Mouse (Mus musculus): Measurements from ENCODE around the gene Dgkg. TPM values are rescaled to one million over a fixed set of nuclear protein-coding genes. Genes with fewer than 3 reads are reported as not detected.

Dgkg gene
- polyA plus RNA-seq, 1 experiment from 2014 or later: 1.2 TPM

- Histone ChIP-seq H3K27ac (ENCODE audit: low read length) (no peak overlapping the region), H3K4me1 (ENCODE audit: insufficient read depth, low read depth, low read length) (no peaks in the 10 kb centered on the region), H3K9me3 (ENCODE audit: low read length) (no peaks in the 10 kb centered on the region), H3K4me3 (ENCODE audit: low read depth, low read length) (no peak overlapping the region), H3K27me3 (replicated peaks; ENCODE audit: insufficient read depth, low read length) (no peaks in the 10 kb centered on the region), H3K36me3 (ENCODE audit: insufficient read depth, low read length) (no peaks in the 10 kb centered on the region), H3K9ac (replicated peaks; ENCODE audit: low read depth) (no peak overlapping the region), H3K4me2 (replicated peaks; ENCODE audit: low read depth, low read length) (no peak overlapping the region)
- 84% methylated on average over 10 of the region's 10 CpGs for WGBS
- ATAC-seq (no peak), DNase-seq (ENCODE audit: low spot score) (no peak)
- TF ChIP-seq EP300 (IDR thresholded peaks at IDR 0.05): no peak
- no peak for TF ChIP-seq CTCF (IDR thresholded peaks at IDR 0.05)
Measured at GRCm38 (mm10) chr16:22578883-22579282, 78.1 kb downstream of the Dgkg start.

- Histone ChIP-seq H3K36me3 (ENCODE audit: insufficient read depth, low read length) (no peaks in the 10 kb centered on the region), H3K4me2 (replicated peaks; ENCODE audit: low read depth, low read length) (no peak overlapping the region), H3K4me3 (ENCODE audit: low read depth, low read length) (no peak overlapping the region), H3K4me1 (ENCODE audit: insufficient read depth, low read depth, low read length) (no peaks in the 10 kb centered on the region), H3K27ac (ENCODE audit: low read length) (no peak overlapping the region), H3K9ac (replicated peaks; ENCODE audit: low read depth) (no peak overlapping the region), H3K9me3 (ENCODE audit: low read length) (no peaks in the 10 kb centered on the region), H3K27me3 (replicated peaks; ENCODE audit: insufficient read depth, low read length) (no peaks in the 10 kb centered on the region)
- TF ChIP-seq EP300 (IDR thresholded peaks at IDR 0.05) (no peak), CTCF (IDR thresholded peaks at IDR 0.05) (peak; percentile 67)
- no peak for ATAC-seq
- DNase-seq (ENCODE audit: low spot score): peak; percentile 34
- WGBS: 41% methylated on average over 8 of the region's 8 CpGs
Measured at GRCm38 (mm10) chr16:22577656-22578055, 79.4 kb downstream of the Dgkg start.

DNA sequence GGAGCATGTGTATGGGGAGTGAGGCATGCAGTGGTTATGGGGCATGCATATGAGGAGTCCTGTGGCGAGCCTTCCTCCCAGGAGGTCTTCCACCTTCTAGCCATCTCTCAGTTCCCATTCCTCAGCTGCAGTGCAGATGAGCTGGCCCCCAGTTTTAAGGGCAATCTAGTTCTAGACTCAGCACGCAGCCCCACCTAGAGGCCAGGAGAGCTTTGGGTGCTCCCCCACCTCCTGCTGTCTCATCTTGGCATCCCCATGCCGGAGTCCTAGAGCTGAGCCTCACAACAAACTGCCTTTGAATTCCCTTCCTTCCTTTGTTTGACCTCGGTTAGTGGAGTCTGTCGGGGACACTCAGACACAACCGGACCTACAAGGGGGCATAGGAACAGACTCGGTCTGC is 82.9 kb downstream of the Dgkg start:
- no peaks in the 10 kb centered on the region for H3K36me3 ChIP-seq (ENCODE audit: insufficient read depth, low read length)
- no peak overlapping the region for H3K9ac ChIP-seq (replicated peaks; ENCODE audit: low read depth)
- H3K27me3 ChIP-seq (replicated peaks; ENCODE audit: insufficient read depth, low read length): no peaks in the 10 kb centered on the region
- no peak for TF ChIP-seq EP300 (IDR thresholded peaks at IDR 0.05)
- peak; percentile 29 for TF ChIP-seq CTCF (IDR thresholded peaks at IDR 0.05)
- no peak for ATAC-seq
- H3K4me3 ChIP-seq (ENCODE audit: low read depth, low read length): no peak overlapping the region
- H3K4me2 ChIP-seq (replicated peaks; ENCODE audit: low read depth, low read length): no peak overlapping the region
- WGBS: 46% methylated on average over 7 of the region's 7 CpGs
- DNase-seq (ENCODE audit: low spot score): no peak
- H3K4me1 ChIP-seq (ENCODE audit: insufficient read depth, low read depth, low read length): no peaks in the 10 kb centered on the region
- H3K9me3 ChIP-seq (ENCODE audit: low read length): no peaks in the 10 kb centered on the region
- no peak overlapping the region for H3K27ac ChIP-seq (ENCODE audit: low read length)

GRCm38 (mm10) chr16:22572641-22573341 is 84.2 kb downstream of the Dgkg start:
- Histone ChIP-seq H3K9ac (replicated peaks; ENCODE audit: low read depth) (no peak overlapping the region), H3K9me3 (ENCODE audit: low read length) (no peaks in the 10 kb centered on the region), H3K4me3 (ENCODE audit: low read depth, low read length) (no peak overlapping the region), H3K27me3 (replicated peaks; ENCODE audit: insufficient read depth, low read length) (no peaks in the 10 kb centered on the region), H3K4me2 (replicated peaks; ENCODE audit: low read depth, low read length) (peak overlapping the region; percentile 11), H3K36me3 (ENCODE audit: insufficient read depth, low read length) (no peaks in the 10 kb centered on the region), H3K4me1 (ENCODE audit: insufficient read depth, low read depth, low read length) (no peaks in the 10 kb centered on the region), H3K27ac (ENCODE audit: low read length) (no peak overlapping the region)
- 36% methylated on average over 21 of the region's 21 CpGs for WGBS
- DNase-seq (ENCODE audit: low spot score) (peak; percentile 81), ATAC-seq (peak; percentile 94)
- TF ChIP-seq EP300 (IDR thresholded peaks at IDR 0.05): no peak
- TF ChIP-seq CTCF (IDR thresholded peaks at IDR 0.05): no peak

GRCm38 (mm10) chr16:22564907-22565272 is 92.1 kb downstream of the Dgkg start:
- H3K4me1 ChIP-seq (ENCODE audit: insufficient read depth, low read depth, low read length): no peaks in the 10 kb centered on the region
- no peak overlapping the region for H3K4me2 ChIP-seq (replicated peaks; ENCODE audit: low read depth, low read length)
- TF ChIP-seq EP300 (IDR thresholded peaks at IDR 0.05) (no peak), CTCF (IDR thresholded peaks at IDR 0.05) (no peak)
- H3K27me3 ChIP-seq (replicated peaks; ENCODE audit: insufficient read depth, low read length): no peaks in the 10 kb centered on the region
- 63% methylated on average over 3 of the region's 3 CpGs for WGBS
- DNase-seq (ENCODE audit: low spot score) (no peak), ATAC-seq (no peak)
- no peak overlapping the region for H3K27ac ChIP-seq (ENCODE audit: low read length)
- H3K36me3 ChIP-seq (ENCODE audit: insufficient read depth, low read length): no peaks in the 10 kb centered on the region
- H3K9me3 ChIP-seq (ENCODE audit: low read length): no peaks in the 10 kb centered on the region
- H3K9ac ChIP-seq (replicated peaks; ENCODE audit: low read depth): no peak overlapping the region
- no peak overlapping the region for H3K4me3 ChIP-seq (ENCODE audit: low read depth, low read length)

- no peaks in the 10 kb centered on the region for H3K9me3 ChIP-seq (ENCODE audit: low read length)
- H3K36me3 ChIP-seq (ENCODE audit: insufficient read depth, low read length): no peaks in the 10 kb centered on the region
- ATAC-seq (peak; percentile 70), DNase-seq (ENCODE audit: low spot score) (peak; percentile 78)
- no peak overlapping the region for H3K4me3 ChIP-seq (ENCODE audit: low read depth, low read length)
- H3K4me2 ChIP-seq (replicated peaks; ENCODE audit: low read depth, low read length): no peak overlapping the region
- 41% methylated on average over 14 of the region's 14 CpGs for WGBS
- H3K27ac ChIP-seq (ENCODE audit: low read length): no peak overlapping the region
- H3K27me3 ChIP-seq (replicated peaks; ENCODE audit: insufficient read depth, low read length): no peaks in the 10 kb centered on the region
- TF ChIP-seq CTCF (IDR thresholded peaks at IDR 0.05) (peak; percentile 88), EP300 (IDR thresholded peaks at IDR 0.05) (no peak)
- no peak overlapping the region for H3K9ac ChIP-seq (replicated peaks; ENCODE audit: low read depth)
- no peaks in the 10 kb centered on the region for H3K4me1 ChIP-seq (ENCODE audit: insufficient read depth, low read depth, low read length)
Measured at GRCm38 (mm10) chr16:22564259-22564906, 92.6 kb downstream of the Dgkg start.
